22 mouse cellular contexts compared by ENCODE assay signal in genomic region chr5:105516290-105516689, GRCm38 (mm10). TPM values are rescaled to one million over a fixed set of nuclear protein-coding genes. Genes with fewer than 3 reads are reported as not detected.
A peak's percentile ranks its signal among the peaks of the same experiment; 100 is the strongest.
DNase-seq lines count a peak whose midpoint lies in the region; ATAC-seq lines count a peak whose summit lies in the region.
"Had no signal": no experiment of that assay in that cellular context is flagged by ENCODE, and none has a peak within 500 bp of the region (broad histone marks: within the 10 kb centered on the region; RNA-seq: fewer than 3 reads in every experiment).

No protein-coding gene starts in this region.

- H3K4me2 ChIP-seq in heart, embryonic 12.5 days = no peak overlapping the region
- H3K4me2 ChIP-seq: embryonic facial prominence, embryonic 12.5 days; forebrain, embryonic 13.5 days; forebrain, embryonic 15.5 days had no signal

- H3K36me3 ChIP-seq in heart, embryonic 12.5 days = no peaks in the 10 kb centered on the region
- H3K36me3 ChIP-seq: embryonic facial prominence, embryonic 10.5 days; embryonic facial prominence, embryonic 12.5 days; forebrain, embryonic 15.5 days; G1E had no signal

- no peak overlapping the region for H3K27ac ChIP-seq in heart, embryonic 12.5 days (ENCODE audit: poor library complexity, severe bottlenecking)
- H3K27ac ChIP-seq: embryonic facial prominence, embryonic 10.5 days; embryonic facial prominence, embryonic 12.5 days; forebrain, embryonic 13.5 days; forebrain, embryonic 15.5 days had no signal

- H3K9ac ChIP-seq in heart, embryonic 12.5 days = no peak overlapping the region
- H3K9ac ChIP-seq: embryonic facial prominence, embryonic 12.5 days; forebrain, embryonic 13.5 days; forebrain, embryonic 15.5 days; forebrain, postnatal 0 days had no signal

- peaks cover 33% of the 10 kb centered on the region for H3K4me1 ChIP-seq in heart, embryonic 12.5 days (replicated peaks)

- H3K9me3 ChIP-seq in heart, embryonic 12.5 days (replicated peaks) = no peaks in the 10 kb centered on the region
- H3K9me3 ChIP-seq: embryonic facial prominence, embryonic 10.5 days; embryonic facial prominence, embryonic 12.5 days; forebrain, embryonic 13.5 days; forebrain, embryonic 15.5 days; G1E had no signal

- ATAC-seq in heart, embryonic 12.5 days (ENCODE audit: insufficient number of reproducible peaks, low FRiP score) = no peak
- ATAC-seq: activated CD4-positive, CD25-positive, alpha-beta regulatory T cell, adult 4 months; forebrain, embryonic 13.5 days; forebrain, embryonic 15.5 days; forebrain, postnatal 0 days; Patski had no signal

- peak; percentile 62 for DNase-seq in embryo, embryonic 10 days (ENCODE audit: low spot score)
- no peak for DNase-seq in embryo, embryonic 9.5 days (ENCODE audit: extremely low spot score)
- DNase-seq in 3T3-L1 (ENCODE audit: low read depth, low spot score) = peak; percentile 59
- DNase-seq in embryo, embryonic 10.5 days (ENCODE audit: low spot score) = peak; percentile 69
- DNase-seq in cerebellum, adult 8-10 months = no peak
- DNase-seq: adrenal gland, adult 8-10 months; adrenal gland, postnatal 14 days; adrenal gland, postnatal 36 days; cerebellum, adult 11-12 months; cerebellum, adult 2 months; cerebellum, adult 9-11 months; cerebellum, postnatal 14 days; cerebellum, postnatal 36 days; forebrain, postnatal 0 days had no signal

- 50% methylated on average over 3 of the region's 3 CpGs for WGBS in heart, embryonic 12.5 days

- no peak overlapping the region for H3K4me3 ChIP-seq in heart, embryonic 12.5 days
- H3K4me3 ChIP-seq: embryonic facial prominence, embryonic 10.5 days; embryonic facial prominence, embryonic 12.5 days; forebrain, embryonic 13.5 days; forebrain, embryonic 15.5 days had no signal

- no peaks in the 10 kb centered on the region for H3K27me3 ChIP-seq in heart, embryonic 12.5 days (replicated peaks)
- H3K27me3 ChIP-seq: embryonic facial prominence, embryonic 12.5 days; Patski had no signal

RNA-seq across cellular contexts. Expression of gene Lrrc8c, which starts 2.9 kb away (rescaled TPM):
- polyA plus RNA-seq in heart, embryonic 12.5 days (2016; fragmentation: Nextera tagmentation; extraction: Ambion mirVana) = 27.1 and 35.1 TPM in 2 replicates

Comparison
In these comparisons a context has a peak if more than half of its experiments do, and no peak if none do; other contexts are left out.
1. DNase-seq: peak in embryo, embryonic 10 days (single experiment), 3T3-L1 (single experiment) and embryo, embryonic 10.5 days (single experiment); none in embryo, embryonic 9.5 days (single experiment) and cerebellum, adult 8-10 months (single experiment).